Mouse (Mus musculus) splenic B cell, adult 2 months (primary cell): Measurements from ENCODE around the gene Casp3.

ENCODE experiments used
- DNase-seq: peaks from one replicate; pipeline ENCODE4 v3.0.0-alpha.2; 2011; ENCODE audit warnings: low read depth, low spot score
- H3K27me3 ChIP-seq: 2 replicates; pipeline ENCODE4 v1.6.1; 2012; ENCODE audit warnings: mild to moderate bottlenecking, low read length, moderate library complexity, mixed read lengths; ENCODE audit not compliant: control insufficient read depth, poor library complexity, insufficient read depth, severe bottlenecking
- H3K36me3 ChIP-seq: 2 replicates; pipeline ENCODE4 v1.6.1; 2012; ENCODE audit warnings: mild to moderate bottlenecking, low read length, moderate library complexity, mixed read lengths; ENCODE audit not compliant: control insufficient read depth, poor library complexity, insufficient read depth, severe bottlenecking

The Casp3 gene

GRCm38 (mm10) chr8:46622446-46623270, 5.6 kb downstream of the Casp3 start:
- no peak for DNase-seq
- Histone ChIP-seq H3K27me3 (no peaks in the 10 kb centered on the region; the same call in 1 of the 2 replicates), H3K36me3 (no peaks in the 10 kb centered on the region)

GRCm38 (mm10) chr8:46625166-46625565, 8.1 kb downstream of the Casp3 start:
- no peaks in the 10 kb centered on the region for H3K36me3 ChIP-seq
- DNase-seq: no peak
- H3K27me3 ChIP-seq: no peaks in the 10 kb centered on the region

GRCm38 (mm10) chr8:46626642-46627041, 9.6 kb downstream of the Casp3 start:
- H3K36me3 ChIP-seq: no peaks in the 10 kb centered on the region
- no peak for DNase-seq
- H3K27me3 ChIP-seq: no peaks in the 10 kb centered on the region

- DNase-seq: peak; percentile 20
- Histone ChIP-seq H3K27me3 (no peaks in the 10 kb centered on the region), H3K36me3 (no peaks in the 10 kb centered on the region)
These were observed 10.8 kb downstream of the Casp3 start for GRCm38 (mm10) chr8:46627881-46628280.

GRCm38 (mm10) chr8:46628645-46629044, 11.6 kb downstream of the Casp3 start:
- DNase-seq: peak; percentile 3
- no peaks in the 10 kb centered on the region for H3K27me3 ChIP-seq
- H3K36me3 ChIP-seq: no peaks in the 10 kb centered on the region

GRCm38 (mm10) chr8:46630422-46630821, 13.3 kb downstream of the Casp3 start:
- no peak for DNase-seq
- Histone ChIP-seq H3K36me3 (no peaks in the 10 kb centered on the region), H3K27me3 (no peaks in the 10 kb centered on the region)

GRCm38 (mm10) chr8:46630932-46631331, 13.8 kb downstream of the Casp3 start:
- DNase-seq: no peak
- Histone ChIP-seq H3K27me3 (no peaks in the 10 kb centered on the region), H3K36me3 (no peaks in the 10 kb centered on the region)

- no peak for DNase-seq
- H3K27me3 ChIP-seq: no peaks in the 10 kb centered on the region
- no peaks in the 10 kb centered on the region for H3K36me3 ChIP-seq
These were observed 22.0 kb downstream of the Casp3 start for GRCm38 (mm10) chr8:46639010-46639571.

- no peaks in the 10 kb centered on the region for H3K36me3 ChIP-seq
- no peaks in the 10 kb centered on the region for H3K27me3 ChIP-seq
- no peak for DNase-seq
These were observed 22.8 kb downstream of the Casp3 start for GRCm38 (mm10) chr8:46639852-46640251.

GRCm38 (mm10) chr8:46641272-46641671, 24.2 kb downstream of the Casp3 start:
- Histone ChIP-seq H3K36me3 (no peaks in the 10 kb centered on the region), H3K27me3 (no peaks in the 10 kb centered on the region)
- DNase-seq: no peak

- Histone ChIP-seq H3K36me3 (no peaks in the 10 kb centered on the region), H3K27me3 (no peaks in the 10 kb centered on the region)
- no peak for DNase-seq
These were observed 31.3 kb downstream of the Casp3 start for GRCm38 (mm10) chr8:46648421-46648820.

- Histone ChIP-seq H3K36me3 (no peaks in the 10 kb centered on the region), H3K27me3 (no peaks in the 10 kb centered on the region)
- no peak for DNase-seq
These were observed 34.8 kb downstream of the Casp3 start for GRCm38 (mm10) chr8:46651872-46652271.

GRCm38 (mm10) chr8:46655919-46656318, 38.8 kb downstream of the Casp3 start:
- H3K36me3 ChIP-seq: no peaks in the 10 kb centered on the region
- no peak for DNase-seq
- H3K27me3 ChIP-seq: no peaks in the 10 kb centered on the region

- peak; percentile 77 for DNase-seq
- Histone ChIP-seq H3K36me3 (no peaks in the 10 kb centered on the region), H3K27me3 (no peaks in the 10 kb centered on the region)
These were observed 54.4 kb downstream of the Casp3 start for GRCm38 (mm10) chr8:46671496-46671895.

- Histone ChIP-seq H3K27me3 (no peaks in the 10 kb centered on the region), H3K36me3 (no peaks in the 10 kb centered on the region)
- DNase-seq: no peak
These were observed 63.7 kb downstream of the Casp3 start for GRCm38 (mm10) chr8:46680671-46681365.
